Mouse (Mus musculus): ENCODE measurements around the gene Ccl4. TPM values are rescaled to one million over a fixed set of nuclear protein-coding genes. Genes with fewer than 3 reads are reported as not detected.

Gene Ccl4
- polyA plus RNA-seq, 2 experiments from 2014 or later, result 2.9 to 12.2 TPM

- ATAC-seq, result no peak
Measured at GRCm38 (mm10) chr11:83675665-83676064, 13.3 kb downstream of the Ccl4 start.

- ATAC-seq, result no peak
Measured at GRCm38 (mm10) chr11:83689918-83690317, 27.5 kb downstream of the Ccl4 start.

- ATAC-seq, result no peak
Measured at GRCm38 (mm10) chr11:83692008-83692407, 29.6 kb downstream of the Ccl4 start.

GRCm38 (mm10) chr11:83703705-83704104, 41.3 kb downstream of the Ccl4 start, which contains the start of gene Wfdc17:
Gene Wfdc17 (plus strand): TSS chr11:83703991.
- ATAC-seq, result no peak

GRCm38 (mm10) chr11:83708715-83709114, 46.3 kb downstream of the Ccl4 start, which contains the start of gene Wfdc18:
Gene Wfdc18 (plus strand): TSS chr11:83709015.
- no peak for ATAC-seq

- ATAC-seq, result no peak
Measured at GRCm38 (mm10) chr11:83709683-83710082, 47.3 kb downstream of the Ccl4 start.

- no peak for ATAC-seq
Measured at GRCm38 (mm10) chr11:83712671-83713070, 50.3 kb downstream of the Ccl4 start.

GRCm38 (mm10) chr11:83713925-83714324, 51.5 kb downstream of the Ccl4 start:
- ATAC-seq, result no peak

Other genes starting within 250 kb of the Ccl4 start
- gene Gas2l2, start 233.1 kb upstream of the Ccl4 start, polyA plus RNA-seq (2017; shearing (Covaris generic)), result not detected
- under 1 TPM in 1 of 2 experiments, not detected in 1; 0.85 TPM for gene 1700020L24Rik, start 224.9 kb upstream of the Ccl4 start, polyA plus RNA-seq (2017; shearing (Covaris generic))
- gene Mmp28, start 199.5 kb upstream of the Ccl4 start, polyA plus RNA-seq (2017; shearing (Covaris generic)), result not detected
- gene Taf15, start 189.5 kb upstream of the Ccl4 start, polyA plus RNA-seq (2017; shearing (Covaris generic)), result 10 to 100 TPM; 20.6 to 22.0 TPM
- under 1 TPM; 0.54 to 0.62 TPM for gene Heatr9, start 140.4 kb upstream of the Ccl4 start, polyA plus RNA-seq (2017; shearing (Covaris generic))
- 100 to 1,000 TPM; 385 to 395 TPM for gene Ccl5, start 132.1 kb upstream of the Ccl4 start, polyA plus RNA-seq (2017; shearing (Covaris generic))
- not detected for gene Ccl9, start 83.9 kb upstream of the Ccl4 start, polyA plus RNA-seq (2017; shearing (Covaris generic))
- gene Ccl6, start 69.5 kb upstream of the Ccl4 start, polyA plus RNA-seq (2017; shearing (Covaris generic)), result not detected
- gene Rpl9-ps1, start 17.0 kb upstream of the Ccl4 start, polyA plus RNA-seq (2017; shearing (Covaris generic)), result not detected
- gene Ccl3, start 13.2 kb upstream of the Ccl4 start, polyA plus RNA-seq (2017; shearing (Covaris generic)), result not detected
- not detected for gene Wfdc17, start 41.4 kb downstream of the Ccl4 start, polyA plus RNA-seq (2017; shearing (Covaris generic))
- gene Wfdc18, start 46.4 kb downstream of the Ccl4 start, polyA plus RNA-seq (2017; shearing (Covaris generic)), result not detected
- gene Wfdc21, start 84.4 kb downstream of the Ccl4 start, polyA plus RNA-seq (2017; shearing (Covaris generic)), result not detected
- 10 to 100 TPM; 34.2 to 44.9 TPM for gene Heatr6, start 91.1 kb downstream of the Ccl4 start, polyA plus RNA-seq (2017; shearing (Covaris generic))
- gene Hnf1b, start 187.5 kb downstream of the Ccl4 start, polyA plus RNA-seq (2017; shearing (Covaris generic)), result not detected

Data from CD4-positive, CD25-positive, alpha-beta regulatory T cell, adult 4 months (primary cell).